Mouse (Mus musculus): ENCODE results near the gene Olfr305.
A peak's percentile ranks its signal among the peaks of the same experiment; 100 is the strongest.
"Not testable (repeated sequence)": the region's sequence is repeated elsewhere in the genome, so short reads cannot be mapped to it uniquely, and the experiment has no call there.

Gene Olfr305

GRCm38 (mm10) chr7:86366828-86367227 is at the start of gene Olfr305:
Gene Olfr305 (minus strand): TSS chr7:86366928.
- DNase-seq: no peak

GRCm38 (mm10) chr7:86403546-86403945 is 36.8 kb upstream of the Olfr305 start, which contains the start of gene Olfr301:
Gene Olfr301 (plus strand): TSS chr7:86403846.
- DNase-seq: no peak

GRCm38 (mm10) chr7:86397689-86398088 is 31.0 kb upstream of the Olfr305 start, which contains the start of gene Olfr303:
Gene Olfr303 (minus strand): TSS chr7:86397789.
- DNase-seq: no peak

- DNase-seq: no peak
Measured at GRCm38 (mm10) chr7:86386558-86386957, 19.8 kb upstream of the Olfr305 start, which contains the start of gene Olfr304. Gene Olfr304 (minus strand): TSS chr7:86386658.

GRCm38 (mm10) chr7:86385769-86386168 is 19.0 kb upstream of the Olfr305 start:
- DNase-seq: peak; percentile 1

GRCm38 (mm10) chr7:86346296-86346695 is 20.4 kb downstream of the Olfr305 start:
- DNase-seq: not testable (repeated sequence)

- no peak for DNase-seq
Measured at GRCm38 (mm10) chr7:86344253-86344652, 22.5 kb downstream of the Olfr305 start.

- DNase-seq: no peak
Measured at GRCm38 (mm10) chr7:86342881-86343565, 23.7 kb downstream of the Olfr305 start.

GRCm38 (mm10) chr7:86337486-86337885 is 29.2 kb downstream of the Olfr305 start, which contains the start of gene Olfr307:
Gene Olfr307 (minus strand): TSS chr7:86337586.
- DNase-seq: no peak

GRCm38 (mm10) chr7:86325530-86325929 is 41.2 kb downstream of the Olfr305 start, which contains the start of gene Olfr308:
Gene Olfr308 (minus strand): TSS chr7:86325630.
- DNase-seq: no peak

- no peak for DNase-seq
Measured at GRCm38 (mm10) chr7:86321323-86321722, 45.4 kb downstream of the Olfr305 start.

- DNase-seq: no peak
Measured at GRCm38 (mm10) chr7:86313608-86314007, 53.1 kb downstream of the Olfr305 start, which contains the start of gene Olfr309. Gene Olfr309 (minus strand): TSS chr7:86313708.
